Mouse (Mus musculus) olfactory bulb, adult 2 months (tissue): ENCODE results near the gene Lhx9.

Source experiments
- CTCF ChIP-seq: fragments of 200-500 bp; IDR thresholded peaks from 2 replicates; pipeline ENCODE4 v1.5.1; 2012; ENCODE audit warnings: low read depth, mild to moderate bottlenecking, low read length, moderate library complexity; ENCODE audit not compliant: insufficient read depth
- POLR2A ChIP-seq: fragments of 200-500 bp; IDR thresholded peaks from 2 replicates; pipeline ENCODE4 v1.6.1; 2012; ENCODE audit warnings: mild to moderate bottlenecking, low read depth, low read length, moderate library complexity; ENCODE audit not compliant: insufficient read depth

DNA sequence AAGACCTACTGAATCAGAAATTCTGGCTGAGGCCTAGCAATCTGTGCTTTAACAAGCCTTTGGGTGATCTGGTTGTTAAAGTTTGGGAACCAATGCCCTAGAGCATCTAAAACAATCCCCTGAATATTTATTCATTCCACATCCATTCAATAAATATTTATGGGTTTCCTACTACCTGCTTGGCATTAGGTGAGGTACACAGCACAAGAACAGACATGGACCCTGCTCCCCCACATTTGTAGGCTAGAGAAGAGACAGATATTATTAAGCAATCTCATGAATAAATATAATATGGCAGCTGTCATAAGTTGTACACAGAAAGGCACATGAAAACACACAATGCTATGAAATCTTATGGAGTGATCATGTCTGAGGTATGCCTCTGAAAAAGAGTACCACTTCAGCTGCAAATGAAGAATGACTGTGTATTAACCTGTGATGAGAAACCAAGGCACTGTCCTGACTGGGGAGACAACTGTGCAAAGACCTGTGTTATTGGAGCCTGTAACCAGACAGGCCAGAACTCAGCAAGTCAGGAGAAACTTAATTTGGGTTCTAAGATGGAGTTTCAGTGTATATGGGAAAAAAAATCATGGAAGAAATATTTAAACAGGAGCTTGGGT is 48.6 kb downstream of the Lhx9 start:
- TF ChIP-seq POLR2A: no peak
- TF ChIP-seq CTCF: no peak
